Mouse (Mus musculus) brain, embryonic 18.5 days (tissue): ENCODE results near the gene Smox.
"Not testable (repeated sequence)": the region's sequence is repeated elsewhere in the genome, so short reads cannot be mapped to it uniquely, and the experiment has no call there.

Experiments used
- DNase-seq: peaks from one replicate; pipeline ENCODE4 v3.0.0-alpha.2; 2012; ENCODE audit warnings: low read depth, low spot score

Smox gene

DNA sequence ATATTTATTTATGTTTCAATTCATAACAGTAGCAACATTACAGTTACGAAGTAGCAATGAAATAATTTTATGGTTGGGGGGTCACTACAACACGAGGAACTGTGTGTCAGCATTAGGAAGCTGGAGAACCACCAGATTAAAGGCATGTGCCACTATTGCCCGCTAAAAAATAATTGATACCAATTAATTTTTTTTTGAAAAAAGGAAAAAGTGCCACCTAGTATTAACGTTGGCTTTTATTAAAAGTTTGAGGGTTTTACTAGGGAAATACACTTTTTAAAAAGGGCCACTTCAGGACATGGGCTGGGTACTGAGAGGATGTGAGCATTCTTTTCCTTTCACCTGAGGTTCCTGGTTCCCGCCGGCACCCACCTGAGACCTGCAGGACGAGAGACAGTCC is at the start of gene Smox:
Gene Smox, plus strand, starts transcription at position 301 of the 400 bp plus-strand sequence.
- DNase-seq: no peak

DNA sequence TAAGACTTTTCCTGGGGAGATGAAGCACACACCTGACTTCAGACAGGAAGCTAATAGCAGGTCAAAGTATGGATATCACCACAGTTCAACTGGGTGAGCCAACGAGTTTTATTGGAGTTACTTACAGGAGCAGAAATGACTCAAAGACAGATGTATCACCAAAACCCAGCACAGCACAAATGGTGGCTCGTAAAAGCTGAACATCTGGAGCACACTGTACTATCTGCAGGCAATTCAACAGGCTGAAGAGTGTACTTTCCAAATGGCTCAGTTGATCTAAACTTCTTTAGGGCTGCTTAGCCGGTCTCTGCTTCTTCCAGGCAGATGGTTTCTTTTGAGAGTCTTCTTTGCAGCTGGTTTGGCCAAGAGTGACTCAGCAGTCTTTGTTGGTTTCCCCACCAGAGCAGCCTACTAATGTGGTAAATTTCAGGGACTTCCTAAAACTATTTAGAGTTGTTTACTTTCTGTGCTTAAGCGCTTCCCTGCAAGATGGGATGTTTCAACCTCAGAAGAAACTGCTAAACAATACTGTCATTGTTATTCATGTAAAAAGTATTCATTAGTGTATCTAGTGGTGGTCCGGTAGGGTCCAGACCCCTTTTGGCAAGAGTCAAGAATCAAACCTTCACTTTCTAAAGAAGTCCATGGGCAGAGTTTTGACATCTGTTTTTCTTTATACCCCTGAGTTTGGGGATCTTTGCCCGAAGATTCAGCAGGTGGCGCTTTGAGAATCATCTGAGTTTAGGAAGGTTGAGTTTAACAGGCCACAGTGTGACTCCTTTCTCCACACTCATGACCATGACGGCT is 48.0 kb upstream of the Smox start:
- no peak for DNase-seq

GRCm38 (mm10) chr2:131443891-131444190 is 47.5 kb upstream of the Smox start:
- no peak for DNase-seq

GRCm38 (mm10) chr2:131446416-131446982 is 44.8 kb upstream of the Smox start:
- DNase-seq: no peak

- no peak for DNase-seq
Measured at GRCm38 (mm10) chr2:131447566-131448330, 43.5 kb upstream of the Smox start.

GRCm38 (mm10) chr2:131448353-131448752 is 42.9 kb upstream of the Smox start:
- DNase-seq: no peak

- DNase-seq: no peak
Measured at GRCm38 (mm10) chr2:131449720-131450119, 41.6 kb upstream of the Smox start.

DNA sequence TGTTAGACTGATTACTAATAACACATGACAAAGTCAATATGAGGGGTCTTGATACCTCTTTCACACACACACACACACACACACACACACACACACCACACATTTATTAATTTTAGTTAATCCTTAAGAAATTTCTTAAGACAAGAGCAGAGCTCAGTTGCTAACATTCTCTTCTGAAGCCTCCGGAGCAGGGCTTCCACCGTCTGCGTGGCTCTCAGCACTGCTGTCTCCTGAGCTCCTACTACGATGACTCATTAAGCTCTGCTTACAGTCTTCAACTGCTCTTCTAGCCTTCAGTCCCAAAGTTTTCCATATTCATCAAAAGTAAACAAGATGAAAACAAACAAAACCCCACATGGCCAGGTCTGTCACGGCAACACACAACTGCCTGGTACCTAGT is 40.8 kb upstream of the Smox start:
- no peak for DNase-seq

DNA sequence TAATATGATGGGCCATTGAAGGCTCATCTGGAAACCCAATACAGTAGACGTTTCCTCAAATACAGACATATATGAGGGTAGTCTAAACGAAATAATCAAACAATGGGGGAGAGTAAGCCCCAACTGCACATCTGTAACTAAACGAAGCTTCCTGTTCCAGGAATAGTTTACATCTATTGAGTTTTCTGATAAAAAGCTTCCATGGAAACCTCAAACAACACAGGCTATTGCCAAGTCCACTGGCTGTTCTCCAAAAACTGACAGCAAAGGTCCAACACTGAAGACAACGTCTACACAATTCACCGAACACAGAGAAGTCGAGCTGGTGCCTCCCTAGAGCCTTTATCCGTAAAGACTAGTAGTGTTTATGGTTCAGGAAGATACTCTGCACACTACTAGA is 33.6 kb upstream of the Smox start:
- no peak for DNase-seq

GRCm38 (mm10) chr2:131460946-131461682 is 30.2 kb upstream of the Smox start:
- no peak for DNase-seq

GRCm38 (mm10) chr2:131462991-131463390 is 28.3 kb upstream of the Smox start:
- DNase-seq: no peak

GRCm38 (mm10) chr2:131464147-131464546 is 27.1 kb upstream of the Smox start:
- DNase-seq: no peak

DNA sequence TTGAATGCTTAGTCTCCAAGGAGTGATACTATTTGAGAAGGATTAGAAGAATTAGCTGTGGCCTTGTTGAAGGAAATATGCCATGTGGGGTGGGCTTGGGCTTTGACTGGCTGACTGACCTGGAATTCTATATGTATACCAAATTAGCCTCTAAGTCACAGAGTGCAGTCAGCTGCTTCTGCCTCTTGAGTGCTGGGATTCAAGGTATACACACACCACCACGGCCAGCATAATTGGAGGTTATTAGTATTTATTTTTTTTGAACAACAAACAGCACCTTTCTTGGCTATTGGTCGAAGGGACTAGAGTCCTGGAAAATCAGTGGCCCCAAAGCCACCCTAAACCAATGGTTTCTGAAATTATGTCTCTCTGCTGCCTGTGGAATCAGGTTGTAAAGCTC is 24.6 kb upstream of the Smox start:
- DNase-seq: no peak

GRCm38 (mm10) chr2:131469916-131470315 is 21.4 kb upstream of the Smox start:
- no peak for DNase-seq

- DNase-seq: no peak
Measured at GRCm38 (mm10) chr2:131473749-131474148, 17.5 kb upstream of the Smox start.

GRCm38 (mm10) chr2:131477105-131477504 is 14.2 kb upstream of the Smox start:
- not testable (repeated sequence) for DNase-seq

DNA sequence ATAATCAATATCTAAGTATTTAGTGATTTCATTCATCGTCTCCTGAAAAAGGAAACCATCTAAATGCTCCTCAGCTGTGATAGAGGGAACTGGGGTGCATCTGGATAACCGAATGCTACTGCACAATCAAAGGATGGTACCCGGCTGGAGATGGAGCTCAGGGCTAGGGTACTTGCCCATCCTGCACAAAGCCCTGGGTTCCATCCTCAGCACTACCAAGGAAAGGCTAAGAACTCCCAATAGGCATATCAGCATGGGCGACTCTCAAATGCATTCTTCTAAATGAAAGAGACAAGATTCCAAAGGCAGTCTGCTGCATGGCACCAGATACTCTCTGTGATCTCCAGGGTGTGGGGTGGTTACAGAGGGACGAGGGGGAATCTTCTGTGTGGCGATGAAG is 13.4 kb upstream of the Smox start:
- no peak for DNase-seq

DNA sequence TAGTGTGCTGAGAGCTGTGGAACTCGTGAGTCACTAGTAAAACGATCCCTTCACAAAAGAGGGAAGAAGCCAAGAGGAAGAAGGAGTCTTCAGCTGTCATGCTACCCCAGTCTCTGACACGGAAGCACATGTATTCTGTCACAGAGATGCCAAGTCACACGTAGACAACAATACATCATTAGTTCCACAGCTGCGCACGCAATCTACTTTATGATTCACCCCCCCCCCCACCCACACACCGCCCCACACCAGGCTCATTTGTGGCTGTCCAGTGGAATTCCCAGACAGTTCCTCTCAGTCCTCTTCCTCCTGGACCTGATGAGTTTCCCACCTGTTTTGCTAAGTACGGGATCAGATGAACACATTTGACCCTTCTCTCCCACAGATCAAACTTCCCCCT is 12.9 kb upstream of the Smox start:
- no peak for DNase-seq

GRCm38 (mm10) chr2:131478916-131479315 is 12.4 kb upstream of the Smox start:
- DNase-seq: no peak

DNA sequence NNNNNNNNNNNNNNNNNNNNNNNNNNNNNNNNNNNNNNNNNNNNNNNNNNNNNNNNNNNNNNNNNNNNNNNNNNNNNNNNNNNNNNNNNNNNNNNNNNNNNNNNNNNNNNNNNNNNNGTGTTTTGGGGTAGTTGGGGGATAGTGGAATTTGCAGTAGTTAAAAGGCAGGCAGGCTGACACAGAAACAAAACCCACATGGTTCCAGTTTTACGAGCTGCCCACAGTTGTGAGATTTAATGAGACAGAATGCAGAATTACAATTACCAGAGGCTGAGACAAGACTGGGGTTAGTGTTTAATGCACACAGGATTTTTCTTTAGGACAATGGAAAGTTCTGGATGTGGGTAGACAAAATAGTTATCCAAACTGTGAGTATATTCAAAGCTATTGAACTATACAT is 9.6 kb upstream of the Smox start:
- no peak for DNase-seq

GRCm38 (mm10) chr2:131482478-131482877 is 8.8 kb upstream of the Smox start:
- no peak for DNase-seq

GRCm38 (mm10) chr2:131483562-131483961 is 7.7 kb upstream of the Smox start:
- no peak for DNase-seq
